Mouse (Mus musculus) megakaryocyte, adult 5-6 weeks (primary cell): Measurements from ENCODE around the gene Rars2. TPM values are rescaled to one million over a fixed set of nuclear protein-coding genes. Genes with fewer than 3 reads are reported as not detected.
"Not testable (repeated sequence)": the region's sequence is repeated elsewhere in the genome, so short reads cannot be mapped to it uniquely, and the experiment has no call there.

Experiments used
- ATAC-seq: 2 replicates; pipeline ENCODE4 v1.8.0; 2016; ENCODE audit warnings: mild to moderate bottlenecking, inconsistent platforms; ENCODE audit not compliant: poor library complexity, severe bottlenecking
- total RNA-seq, 2 experiments: library from RNA; stranded (forward) in 1 of 2; stranded (reverse) in 1 of 2; fragments of 153-499, 151-499 nt in 1 of 2; fragments of 221-1000, 200-1000 nt in 1 of 2; gene quantifications; 2 replicates each; pipeline versions ENCODE4 v1.2.3 to v1.2.4; 2015 to 2017

Gene Rars2
- total RNA-seq (2015) (16.1 and 19.4 TPM in 2 replicates), total RNA-seq (2017) (15.7 and 21.0 TPM in 2 replicates)

GRCm38 (mm10) chr4:34614630-34615094 is at the start of gene Rars2, which contains the start of gene Orc3:
Gene Rars2 (plus strand): TSS chr4:34614957.
Gene Orc3 (minus strand): TSS chr4:34614944.
- ATAC-seq, result peak; percentile 99

GRCm38 (mm10) chr4:34566226-34566625 is 48.5 kb upstream of the Rars2 start:
- no peak for ATAC-seq

DNA sequence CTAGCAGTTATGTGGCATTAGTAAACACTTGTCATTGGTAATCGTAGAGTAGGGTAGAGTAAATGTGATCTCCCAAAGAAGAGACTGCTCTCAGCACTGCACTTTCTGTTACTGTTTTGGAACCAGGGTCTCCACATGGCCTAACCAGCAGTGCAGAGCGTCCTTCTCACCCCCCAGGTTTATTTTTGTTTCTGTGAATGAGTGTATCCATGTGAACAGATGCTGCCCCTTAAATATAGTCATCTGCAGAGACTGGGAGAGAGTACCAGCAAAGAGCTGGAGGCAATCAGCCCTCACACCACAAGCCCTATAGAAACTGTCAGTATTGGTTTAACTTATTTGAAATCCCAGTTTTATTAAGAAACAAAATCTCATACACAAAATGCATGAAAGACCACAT is 41.9 kb upstream of the Rars2 start:
- no peak for ATAC-seq

GRCm38 (mm10) chr4:34577028-34577427 is 37.7 kb upstream of the Rars2 start:
- ATAC-seq, result peak; percentile 49; the same call in 1 of the 2 replicates

DNA sequence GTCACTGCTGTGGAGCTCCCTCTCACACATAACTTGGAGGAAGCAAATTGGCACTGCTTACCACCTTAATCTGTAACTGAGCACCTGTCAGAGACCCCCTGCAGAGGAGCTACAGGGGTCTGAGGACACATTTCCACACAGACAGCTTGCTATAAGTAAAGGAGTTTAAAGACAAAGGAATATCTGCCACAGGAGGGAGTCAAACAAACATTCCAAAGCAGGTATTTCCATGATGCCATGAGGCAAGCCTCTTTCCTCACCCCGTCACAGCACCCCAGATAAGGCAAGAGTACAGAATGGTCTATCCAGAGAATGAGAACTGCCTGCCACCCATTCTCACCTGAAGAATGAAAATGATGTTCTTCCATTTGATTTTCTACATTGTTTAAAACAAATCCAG is 35.5 kb upstream of the Rars2 start:
- ATAC-seq, result no peak

DNA sequence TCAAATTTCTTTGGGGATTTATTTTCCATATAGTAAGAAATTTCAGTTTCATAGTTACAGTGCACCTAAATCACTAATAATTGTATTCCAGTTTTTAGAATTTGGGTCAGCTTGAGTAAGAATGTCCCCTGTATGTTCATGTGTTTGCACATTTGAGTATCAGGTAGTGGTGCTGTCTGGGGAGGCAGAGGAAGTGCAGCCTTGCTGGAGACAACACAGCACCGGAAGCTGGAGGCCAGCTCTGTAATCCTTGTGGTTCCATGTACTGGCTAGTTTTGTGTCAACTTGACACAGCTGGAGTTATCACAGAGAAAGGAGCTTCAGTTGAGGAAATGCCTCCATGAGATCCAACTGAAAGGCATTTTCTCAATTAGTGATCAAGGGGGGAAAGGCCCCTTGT is 33.3 kb upstream of the Rars2 start:
- ATAC-seq, result not testable (repeated sequence)

DNA sequence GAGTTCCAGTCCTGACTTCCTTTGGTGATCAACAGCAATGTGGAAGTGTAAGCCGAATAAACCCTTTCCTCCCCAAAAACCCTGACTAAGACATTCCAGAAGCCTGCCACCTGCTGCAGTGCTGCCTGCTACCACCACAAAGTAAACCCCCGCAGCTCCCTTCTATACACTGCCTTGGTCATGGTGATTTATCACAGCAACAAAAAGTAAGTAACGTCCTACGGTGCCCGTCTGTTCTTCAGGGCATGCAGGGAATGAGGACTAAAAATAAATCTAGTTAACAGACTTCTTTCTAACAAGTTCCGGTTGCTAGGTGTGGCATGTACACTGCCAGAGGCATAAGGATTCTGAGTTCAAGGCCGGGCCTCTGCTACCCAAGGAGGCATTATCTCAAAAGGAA is 32.8 kb upstream of the Rars2 start:
- ATAC-seq, result no peak

- ATAC-seq, result no peak
Observed at GRCm38 (mm10) chr4:34582476-34582875, 32.3 kb upstream of the Rars2 start.

DNA sequence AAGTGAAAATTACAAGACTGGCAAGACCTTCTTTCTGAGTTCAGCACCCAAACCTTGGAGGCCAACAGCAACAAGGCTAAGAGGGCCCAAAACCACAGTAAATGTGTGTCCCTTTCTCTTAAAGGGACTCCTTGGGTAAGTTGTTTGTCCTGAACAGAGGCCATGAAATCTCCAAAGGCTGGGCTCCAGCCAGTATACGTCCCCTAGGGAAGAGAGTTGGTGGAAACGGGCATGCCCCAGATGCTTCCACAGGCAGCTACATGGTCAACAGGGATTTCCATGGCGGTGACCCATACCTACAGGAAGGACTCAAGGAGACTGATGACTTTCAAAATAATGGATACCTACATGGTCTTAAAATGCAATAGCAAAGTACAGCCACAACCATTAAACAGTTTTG is 31.3 kb upstream of the Rars2 start:
- no peak for ATAC-seq

DNA sequence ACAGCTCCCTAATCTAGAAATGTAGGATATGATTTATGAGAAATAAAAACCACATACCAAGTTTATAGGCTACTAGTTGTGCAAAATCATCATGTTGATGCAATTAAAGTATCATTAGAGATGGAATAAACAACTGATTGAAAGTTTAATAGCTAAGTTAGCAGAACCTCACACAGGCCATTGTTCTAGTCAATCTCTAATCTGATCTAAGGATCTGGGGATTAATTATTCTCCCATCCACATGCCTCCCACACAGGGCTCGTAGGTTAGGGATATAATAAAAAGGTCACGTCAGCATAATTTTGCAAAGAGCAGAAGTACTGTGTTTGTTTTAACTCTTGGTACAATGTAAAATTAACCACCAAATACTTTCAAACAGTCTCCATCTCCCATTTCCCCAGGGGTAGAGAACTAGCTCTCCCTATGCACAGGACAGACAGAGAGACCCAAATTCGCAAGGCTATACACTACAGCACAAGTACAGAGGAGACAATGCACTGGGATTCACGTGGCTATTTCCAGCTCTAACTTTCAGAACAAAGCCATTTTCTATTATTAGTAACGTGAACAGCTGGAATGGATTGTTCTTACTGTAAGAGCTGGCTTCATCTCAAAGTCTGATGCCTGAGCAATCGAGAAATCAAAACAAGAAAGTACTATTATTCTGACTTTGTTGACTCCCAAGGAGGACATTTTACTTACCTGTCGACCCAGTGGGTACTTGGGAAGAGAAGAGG is 29.7 kb upstream of the Rars2 start:
- no peak for ATAC-seq

DNA sequence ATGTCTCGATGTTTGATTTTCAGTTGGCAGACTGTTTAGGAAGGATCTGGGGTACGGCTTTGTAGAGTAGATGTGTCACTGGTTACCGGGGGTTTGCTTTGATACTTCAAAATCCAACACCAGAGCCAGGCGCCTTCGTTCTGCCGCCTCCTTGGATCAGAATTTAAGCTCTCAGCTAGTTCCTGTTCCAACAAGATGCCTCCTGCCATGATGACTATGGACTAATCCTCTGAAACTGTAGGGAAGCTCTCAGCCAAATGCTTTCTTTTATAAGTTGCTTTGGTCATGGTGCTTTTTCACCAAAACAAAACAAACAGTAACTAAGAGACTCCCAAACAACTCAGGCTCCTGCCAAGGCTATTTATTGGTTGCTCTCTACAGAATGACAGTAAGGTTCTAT is 11.6 kb upstream of the Rars2 start:
- no peak for ATAC-seq

DNA sequence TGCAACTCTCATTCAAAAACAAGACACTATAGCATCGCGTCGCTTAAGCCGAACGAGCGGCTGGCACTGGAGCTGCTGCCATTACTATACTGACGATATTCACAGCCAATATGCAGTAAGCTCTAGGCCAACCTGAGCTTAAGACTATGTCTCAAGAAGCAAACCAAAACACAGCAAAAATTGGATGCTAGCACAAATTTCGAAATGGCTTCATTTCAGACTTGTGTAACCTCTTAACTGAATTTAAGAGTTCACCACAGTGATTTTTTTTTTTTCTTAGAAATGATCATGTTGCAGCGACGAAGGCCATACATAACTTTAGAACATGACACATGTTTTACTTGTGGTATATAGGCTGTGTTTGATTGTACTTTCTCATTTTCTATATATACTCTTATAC is 8.1 kb upstream of the Rars2 start:
- no peak for ATAC-seq

DNA sequence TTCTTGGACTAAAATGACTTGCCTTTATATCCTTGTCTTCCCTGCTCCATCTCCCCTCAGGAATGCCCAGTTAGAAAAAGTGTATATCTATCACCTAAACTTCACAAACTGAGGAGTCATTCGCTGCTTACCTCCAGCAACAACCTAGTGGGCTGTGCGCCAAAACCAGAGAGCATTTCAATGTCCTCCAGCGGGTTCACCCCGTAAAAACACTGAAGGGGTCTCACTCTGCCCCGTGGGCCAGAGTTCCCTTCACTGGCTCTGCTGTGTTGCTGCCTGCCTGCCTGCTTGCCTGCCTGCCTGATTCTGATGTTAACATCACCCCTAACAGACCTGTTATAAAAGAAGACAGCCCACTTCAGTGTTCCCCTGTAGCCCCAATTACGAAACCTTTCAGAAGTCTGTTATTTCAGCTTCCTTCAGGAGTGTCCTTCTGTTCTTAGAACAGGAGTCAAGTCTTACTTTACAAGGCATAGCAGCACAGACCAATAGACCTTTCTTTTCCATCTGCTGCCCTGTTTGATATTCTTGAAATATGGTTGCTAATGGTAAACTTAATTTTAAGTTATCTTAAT is 1.1 kb upstream of the Rars2 start:
- ATAC-seq, result no peak

DNA sequence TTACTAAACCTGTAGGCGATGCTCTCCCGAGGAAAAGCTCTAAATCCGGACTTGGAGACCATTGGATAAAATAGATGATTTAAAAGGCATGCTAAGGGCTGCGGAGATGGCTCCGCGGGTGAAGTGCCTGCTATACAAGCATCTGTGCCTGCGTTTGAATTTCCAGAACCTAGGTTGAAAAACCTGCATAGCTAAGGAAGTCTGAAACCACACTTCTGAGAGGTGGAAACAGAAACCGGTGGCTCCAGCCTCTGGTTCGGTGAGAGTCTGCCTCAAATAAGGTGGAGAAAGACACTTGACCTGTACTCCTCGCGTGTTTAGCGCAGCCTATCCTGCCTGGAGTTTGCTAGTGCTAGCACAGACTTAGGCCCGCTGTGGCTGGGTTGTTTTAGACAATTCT is 546 bp downstream of the Rars2 start:
- ATAC-seq, result peak; percentile 19; the same call in 1 of the 2 replicates

DNA sequence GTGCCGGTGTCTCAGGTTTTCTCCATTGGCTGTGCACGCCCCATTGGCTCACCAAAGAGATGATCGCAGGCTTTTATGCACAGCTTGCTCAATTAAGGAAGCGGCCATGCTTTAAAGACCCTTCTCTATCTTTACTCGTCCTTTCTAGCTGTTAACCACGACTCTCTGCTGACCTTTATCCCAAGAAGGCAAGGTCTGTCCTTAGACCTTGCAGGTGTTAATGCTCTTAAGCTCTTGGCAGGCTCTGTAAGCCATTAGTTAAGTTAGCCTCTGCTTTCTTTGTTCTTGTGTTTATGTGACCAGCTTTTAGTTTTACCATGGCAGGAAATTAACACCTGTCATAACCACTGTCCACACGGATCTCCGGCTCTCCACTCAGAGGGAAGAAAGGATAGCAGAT is 1.4 kb downstream of the Rars2 start:
- ATAC-seq, result no peak

DNA sequence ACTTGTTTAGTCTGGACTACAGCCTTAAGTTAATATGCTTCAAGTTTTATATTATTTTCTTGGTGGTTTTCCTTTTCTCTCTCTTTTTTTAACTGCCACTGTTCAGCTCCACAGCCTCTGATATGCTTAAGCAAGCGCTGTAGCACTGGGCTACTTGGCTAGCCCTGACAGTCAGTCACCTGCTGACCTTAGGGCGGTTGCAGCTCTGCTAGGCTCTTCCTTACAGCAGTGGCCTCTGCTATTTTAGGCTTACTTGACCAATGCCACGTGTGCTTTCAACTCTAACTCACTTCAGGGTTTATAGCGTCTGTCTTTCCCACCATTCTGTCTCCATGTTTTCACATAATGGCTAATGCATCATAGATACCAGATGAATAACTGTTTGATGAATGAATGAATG is 10.8 kb downstream of the Rars2 start:
- no peak for ATAC-seq

DNA sequence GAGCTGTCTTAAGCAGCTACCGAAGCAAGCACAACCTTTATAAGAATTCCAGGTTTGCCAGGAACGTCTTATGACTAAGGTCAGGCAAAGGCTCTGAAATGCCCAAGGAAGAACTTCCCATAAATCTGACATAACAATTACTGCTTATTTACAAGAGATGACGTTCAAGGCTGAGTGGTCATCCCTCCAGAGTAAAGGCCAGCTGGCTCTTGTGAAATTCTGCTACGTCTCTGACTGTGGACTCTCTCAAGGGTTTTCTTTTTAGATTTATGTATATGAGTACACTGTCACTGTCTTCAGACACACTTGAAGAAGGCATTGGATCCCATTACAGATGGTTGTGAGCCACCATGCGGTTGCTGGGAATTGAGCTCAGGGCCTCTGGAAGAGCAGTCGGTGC is 11.6 kb downstream of the Rars2 start:
- no peak for ATAC-seq

- no peak for ATAC-seq
Observed at GRCm38 (mm10) chr4:34629956-34630355, 15.2 kb downstream of the Rars2 start.

- no peak for ATAC-seq
Observed at GRCm38 (mm10) chr4:34634129-34634528, 19.4 kb downstream of the Rars2 start.

GRCm38 (mm10) chr4:34636036-34636435 is 21.3 kb downstream of the Rars2 start:
- ATAC-seq, result no peak

GRCm38 (mm10) chr4:34637386-34637785 is 22.6 kb downstream of the Rars2 start:
- ATAC-seq, result no peak

GRCm38 (mm10) chr4:34637851-34638250 is 23.1 kb downstream of the Rars2 start:
- ATAC-seq, result no peak
